Mouse (Mus musculus) cerebellum, postnatal 4 days (tissue): ENCODE data around the gene Ccl25.
A peak's percentile ranks its signal among the peaks of the same experiment; 100 is the strongest.
"Not testable (repeated sequence)": the region's sequence is repeated elsewhere in the genome, so short reads cannot be mapped to it uniquely, and the experiment has no call there.

Source experiments
- DNase-seq, 2 experiments: peaks; one replicate each; pipeline ENCODE4 v3.0.0; 2022; ENCODE audit warnings: low spot score in 2 of 2, mixed read lengths in 1 of 2

Gene Ccl25

GRCm38 (mm10) chr8:4340207-4340606 is 15.2 kb downstream of the Ccl25 start:
- DNase-seq = no peak

GRCm38 (mm10) chr8:4347661-4348060 is 22.7 kb downstream of the Ccl25 start:
- no peak for DNase-seq

DNA sequence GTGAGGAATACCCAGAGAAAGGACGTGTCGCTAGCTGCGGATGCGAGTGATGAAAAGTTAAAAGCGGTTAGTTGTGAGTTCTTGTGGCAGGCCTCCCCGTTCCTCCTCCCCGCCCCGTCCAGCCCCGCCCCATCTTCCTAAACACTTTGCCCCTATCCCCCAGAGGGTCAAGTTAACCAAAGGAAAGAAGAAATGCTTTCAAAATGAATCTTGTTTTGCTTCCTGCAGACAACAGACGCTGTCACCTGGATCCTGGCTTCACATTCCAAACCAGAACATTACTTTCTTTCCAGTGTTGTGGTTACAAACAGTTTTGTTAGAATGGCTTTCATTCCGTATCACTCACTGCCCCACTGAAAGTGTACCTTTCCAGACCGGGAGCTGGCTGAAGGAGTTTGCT is 23.3 kb downstream of the Ccl25 start:
- DNase-seq = no peak

GRCm38 (mm10) chr8:4349335-4349734 is 24.3 kb downstream of the Ccl25 start:
- no peak for DNase-seq

GRCm38 (mm10) chr8:4350618-4351017 is 25.6 kb downstream of the Ccl25 start:
- DNase-seq = no peak

DNA sequence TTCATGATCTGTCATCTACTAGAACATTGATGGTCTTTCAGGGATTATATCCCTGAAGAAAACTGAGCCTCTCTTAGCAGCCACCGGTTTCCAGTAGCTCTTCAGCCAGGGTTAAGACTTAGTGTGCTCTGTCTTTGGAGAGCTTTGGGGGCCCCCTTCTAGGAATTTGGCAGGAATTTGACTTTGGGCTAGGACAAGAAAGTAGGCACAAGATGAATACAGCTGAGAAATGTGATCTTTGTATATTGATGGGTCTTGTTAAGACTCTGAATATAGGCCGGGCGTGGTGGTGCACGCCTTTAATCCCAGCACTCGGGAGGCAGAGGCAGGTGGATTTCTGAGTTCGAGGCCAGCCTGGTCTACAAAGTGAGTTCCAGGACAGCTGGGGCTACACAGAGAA is 27.6 kb downstream of the Ccl25 start:
- DNase-seq = not testable (repeated sequence)

GRCm38 (mm10) chr8:4353741-4354140 is 28.7 kb downstream of the Ccl25 start:
- DNase-seq = no peak

DNA sequence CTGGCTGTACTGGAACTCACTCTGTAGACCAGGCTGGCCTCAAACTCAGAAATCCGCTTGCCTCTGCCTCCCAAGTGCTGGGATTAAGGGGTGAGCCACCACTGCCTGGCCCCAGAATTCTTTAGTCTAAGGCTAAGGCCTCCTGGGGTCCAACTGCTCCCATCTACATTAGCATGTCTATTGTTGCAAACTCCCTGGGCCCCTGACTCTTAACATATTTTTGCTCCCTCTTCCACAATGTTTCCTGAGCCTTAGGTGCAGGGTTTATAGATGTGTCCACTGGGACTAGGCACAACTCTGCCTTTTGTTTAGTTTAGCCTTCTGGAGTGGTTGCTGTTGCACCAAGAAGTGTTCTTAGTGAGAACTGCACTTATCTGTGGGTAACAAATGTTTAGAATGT is 29.5 kb downstream of the Ccl25 start:
- DNase-seq = no peak

DNA sequence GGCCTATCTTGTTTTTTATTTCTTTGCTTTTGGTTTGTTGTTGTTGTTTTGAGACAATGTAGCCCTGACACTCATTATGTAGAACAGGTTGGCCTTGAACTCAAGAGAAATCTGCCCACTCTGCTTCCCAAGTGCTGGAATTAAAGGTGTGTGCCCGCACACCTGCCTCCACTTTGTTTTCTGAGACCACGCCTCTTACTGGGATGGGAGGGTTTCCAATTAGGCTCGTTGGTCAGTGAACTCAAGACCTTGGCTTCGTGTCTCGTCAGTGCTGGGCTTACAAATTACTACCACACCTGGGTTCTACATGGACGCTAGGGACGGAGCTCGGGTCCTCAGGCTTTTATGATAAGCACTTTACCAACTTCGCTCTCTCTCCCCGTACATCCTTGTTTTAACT is 30.4 kb downstream of the Ccl25 start:
- DNase-seq = no peak

DNA sequence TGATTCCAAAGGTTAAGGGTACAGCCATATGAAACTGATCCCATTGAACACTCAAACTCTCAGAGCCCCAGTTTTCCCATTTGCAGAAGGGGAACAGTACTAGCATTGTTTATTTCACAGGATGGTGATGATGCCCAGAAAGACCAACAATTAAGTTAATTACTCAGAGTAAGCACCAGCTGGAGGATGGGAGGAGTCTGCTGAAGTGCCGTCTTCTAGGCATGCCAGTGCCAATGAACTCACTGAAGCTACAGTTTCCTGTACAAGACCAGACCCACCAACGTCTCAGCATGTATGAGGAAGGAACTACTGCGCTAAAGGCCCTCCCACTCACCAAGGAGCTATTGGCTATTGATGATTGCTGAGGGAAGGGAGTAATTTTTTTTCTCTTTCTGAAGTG is 34.4 kb downstream of the Ccl25 start:
- DNase-seq = no peak

DNA sequence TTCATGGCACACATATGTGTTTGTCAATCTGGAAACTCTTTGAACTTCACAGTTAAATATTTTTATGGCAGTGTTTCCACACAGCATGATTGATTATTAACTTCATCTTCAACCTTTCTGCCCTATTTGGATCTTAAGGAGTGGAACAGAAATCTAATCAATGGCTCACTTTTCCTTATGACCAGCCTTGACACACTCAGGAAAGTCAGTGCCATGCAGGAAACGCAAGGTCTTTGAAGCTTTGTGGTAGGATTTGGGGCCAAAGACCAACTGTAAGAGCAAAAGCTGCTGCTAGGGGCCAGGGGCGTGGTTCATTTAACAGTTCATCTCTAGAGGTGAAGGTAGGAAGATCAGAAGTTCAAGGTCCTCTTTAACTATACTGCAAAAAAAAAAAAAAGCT is 35.9 kb downstream of the Ccl25 start:
- DNase-seq = no peak

GRCm38 (mm10) chr8:4366189-4366588 is 41.2 kb downstream of the Ccl25 start:
- no peak for DNase-seq

- DNase-seq = peak in 1 of 2 experiments; percentile 39
Observed at GRCm38 (mm10) chr8:4367808-4368207, 42.8 kb downstream of the Ccl25 start.

DNA sequence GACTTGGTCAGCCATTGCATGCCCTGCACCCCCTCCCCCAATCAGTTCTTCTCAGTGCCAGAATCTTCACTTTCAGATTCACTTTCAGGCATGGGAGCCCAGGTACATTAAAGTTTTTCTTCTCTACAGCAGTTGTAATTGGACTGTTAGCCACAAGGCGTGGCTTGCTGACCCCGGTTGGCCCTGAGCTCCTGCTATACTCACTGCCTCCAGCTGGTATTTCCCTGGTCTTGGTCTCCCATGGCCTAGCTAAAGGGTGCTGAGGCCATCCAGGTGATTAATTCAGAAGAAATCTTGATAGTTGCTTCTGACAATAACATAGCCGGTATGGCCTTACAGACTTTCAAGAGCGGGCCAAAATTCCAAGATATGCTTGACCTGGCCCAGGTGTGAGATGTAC is 43.5 kb downstream of the Ccl25 start:
- no peak for DNase-seq

- no peak for DNase-seq
Observed at GRCm38 (mm10) chr8:4370078-4370477, 45.1 kb downstream of the Ccl25 start.

DNA sequence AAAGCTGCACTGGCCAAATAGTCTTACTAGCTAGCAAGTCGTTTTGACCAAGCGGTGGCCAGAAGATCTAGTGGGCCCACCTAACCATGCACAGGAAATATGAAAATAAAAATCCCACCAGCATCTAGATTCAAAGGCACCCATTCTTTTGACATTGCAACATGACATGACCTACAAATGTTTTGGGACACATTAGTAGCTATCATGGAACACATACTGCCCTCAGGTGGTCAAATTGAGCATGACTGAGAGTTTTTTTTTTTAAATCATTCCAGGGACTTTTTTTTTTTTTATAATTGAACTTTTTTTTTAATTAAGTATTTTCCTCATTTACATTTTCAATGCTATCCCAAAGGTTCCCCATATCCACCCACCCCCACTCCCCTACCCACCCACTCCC is 47.6 kb downstream of the Ccl25 start:
- no peak for DNase-seq

- DNase-seq = no peak
Observed at GRCm38 (mm10) chr8:4401442-4401841, 76.4 kb downstream of the Ccl25 start.

GRCm38 (mm10) chr8:4403960-4404879 is 79.2 kb downstream of the Ccl25 start:
- DNase-seq = peak in 1 of 2 experiments; percentile 8

- peak in 1 of 2 experiments; percentile 5 for DNase-seq
Observed at GRCm38 (mm10) chr8:4404880-4405261, 79.9 kb downstream of the Ccl25 start.

DNA sequence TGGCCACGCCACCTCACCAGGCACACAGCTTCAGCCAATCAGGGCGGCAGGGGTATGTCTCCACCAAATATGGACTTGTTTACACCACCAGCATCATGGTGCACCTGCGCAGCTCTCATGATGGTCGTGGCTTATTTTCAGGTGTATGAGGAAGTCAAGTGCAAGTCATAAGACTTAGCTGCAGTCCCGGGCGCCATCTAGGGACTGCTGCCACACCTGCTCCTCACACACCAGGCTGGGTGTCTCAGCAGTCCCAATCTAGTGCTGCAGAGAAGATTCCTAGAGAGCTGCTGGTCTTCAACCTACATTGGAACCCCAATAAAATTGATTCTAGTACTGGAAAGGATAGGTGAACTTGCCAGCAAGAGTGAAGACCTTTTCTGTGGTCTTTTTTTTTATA is 83.4 kb downstream of the Ccl25 start:
- not testable (repeated sequence) for DNase-seq
